In genomic region chr11:34770666-34771065, GRCm38 (mm10) we compare ENCODE assay signal across 12 mouse cellular contexts. TPM values are rescaled to one million over a fixed set of nuclear protein-coding genes. Genes with fewer than 3 reads are reported as not detected.
A peak's percentile ranks its signal among the peaks of the same experiment; 100 is the strongest.
DNase-seq lines count a peak whose midpoint lies in the region; ATAC-seq and TF ChIP-seq lines count a peak whose summit lies in the region.
"Had no signal": no experiment of that assay in that cellular context is flagged by ENCODE, and none has a peak within 500 bp of the region (broad histone marks: within the 10 kb centered on the region; RNA-seq: fewer than 3 reads in every experiment).

No protein-coding gene starts in this region.

- H3K36me3 ChIP-seq in midbrain, embryonic 11.5 days (ENCODE audit: control insufficient read depth, insufficient read depth, low read length), result no peaks in the 10 kb centered on the region
- H3K36me3 ChIP-seq in midbrain, embryonic 13.5 days, result no peaks in the 10 kb centered on the region
- H3K36me3 ChIP-seq in forebrain, embryonic 15.5 days, result no peaks in the 10 kb centered on the region
- H3K36me3 ChIP-seq: forebrain, embryonic 12.5 days; hindbrain, embryonic 12.5 days; limb, embryonic 13.5 days had no signal

- H3K4me2 ChIP-seq in midbrain, embryonic 11.5 days, result no peak overlapping the region
- no peak overlapping the region for H3K4me2 ChIP-seq in midbrain, embryonic 13.5 days (replicated peaks)
- no peak overlapping the region for H3K4me2 ChIP-seq in forebrain, embryonic 15.5 days (replicated peaks)
- H3K4me2 ChIP-seq: forebrain, embryonic 12.5 days; hindbrain, embryonic 12.5 days; limb, embryonic 13.5 days had no signal

- no peak overlapping the region for H3K27ac ChIP-seq in midbrain, embryonic 11.5 days (ENCODE audit: low read depth, low read length)
- no peak overlapping the region for H3K27ac ChIP-seq in midbrain, embryonic 13.5 days
- peak overlapping the region; percentile 77 for H3K27ac ChIP-seq in bone marrow, adult 2 months (ENCODE audit: control insufficient read depth, insufficient read depth, low read depth, low read length, poor library complexity)
- no peak overlapping the region for H3K27ac ChIP-seq in forebrain, embryonic 15.5 days (replicated peaks)
- H3K27ac ChIP-seq: forebrain, embryonic 12.5 days; hindbrain, embryonic 12.5 days; limb, embryonic 13.5 days had no signal

- H3K4me3 ChIP-seq in midbrain, embryonic 11.5 days (ENCODE audit: low read depth, low read length), result no peak overlapping the region
- H3K4me3 ChIP-seq in midbrain, embryonic 13.5 days (replicated peaks), result no peak overlapping the region
- H3K4me3 ChIP-seq in bone marrow, adult 2 months (replicated peaks; ENCODE audit: control insufficient read depth, low read depth, low read length), result no peak overlapping the region
- H3K4me3 ChIP-seq in forebrain, embryonic 15.5 days, result no peak overlapping the region
- H3K4me3 ChIP-seq: forebrain, embryonic 12.5 days; hindbrain, embryonic 12.5 days; limb, embryonic 13.5 days had no signal

- 63% methylated on average over 4 of the region's 4 CpGs for WGBS in midbrain, embryonic 11.5 days
- WGBS in midbrain, embryonic 13.5 days, result 75% methylated on average over 4 of the region's 4 CpGs
- WGBS in bone marrow, adult 2 months, result 16% methylated on average over 4 of the region's 4 CpGs
- 77% methylated on average over 4 of the region's 4 CpGs for WGBS in forebrain, embryonic 15.5 days

- peak; percentile 41 for DNase-seq in midbrain, embryonic 11.5 days (ENCODE audit: low spot score, missing footprints)
- DNase-seq in CD4-positive helper T cell, adult 2 months (ENCODE audit: low read depth, low spot score), result peak; percentile 69
- DNase-seq: cerebellum, adult 2 months had no signal

- H3K4me1 ChIP-seq in midbrain, embryonic 11.5 days (ENCODE audit: control insufficient read depth, insufficient read depth, low read length), result no peaks in the 10 kb centered on the region
- no peaks in the 10 kb centered on the region for H3K4me1 ChIP-seq in midbrain, embryonic 13.5 days (replicated peaks)
- peaks cover 18% of the 10 kb centered on the region for H3K4me1 ChIP-seq in bone marrow, adult 2 months (ENCODE audit: control insufficient read depth, insufficient read depth, low read length)
- H3K4me1 ChIP-seq in forebrain, embryonic 15.5 days, result no peaks in the 10 kb centered on the region
- H3K4me1 ChIP-seq: forebrain, embryonic 12.5 days; limb, embryonic 13.5 days had no signal

- H3K27me3 ChIP-seq in midbrain, embryonic 11.5 days (ENCODE audit: control insufficient read depth, insufficient read depth, low read length), result no peaks in the 10 kb centered on the region
- no peaks in the 10 kb centered on the region; the same call in 1 of the 2 replicates for H3K27me3 ChIP-seq in midbrain, embryonic 13.5 days
- no peaks in the 10 kb centered on the region for H3K27me3 ChIP-seq in forebrain, embryonic 15.5 days
- H3K27me3 ChIP-seq: forebrain, embryonic 12.5 days; hindbrain, embryonic 12.5 days; limb, embryonic 13.5 days had no signal

- no peak overlapping the region for H3K9ac ChIP-seq in midbrain, embryonic 11.5 days (ENCODE audit: low read length)
- H3K9ac ChIP-seq in midbrain, embryonic 13.5 days (replicated peaks), result no peak overlapping the region
- no peak overlapping the region for H3K9ac ChIP-seq in forebrain, embryonic 15.5 days (replicated peaks)
- H3K9ac ChIP-seq: forebrain, embryonic 12.5 days; hindbrain, embryonic 12.5 days; limb, embryonic 13.5 days had no signal

- peaks cover 4% of the 10 kb centered on the region; the same call in 1 of the 2 replicates for H3K9me3 ChIP-seq in midbrain, embryonic 11.5 days (ENCODE audit: control insufficient read depth, low read length)
- peaks cover 5% of the 10 kb centered on the region; the same call in 1 of the 2 replicates for H3K9me3 ChIP-seq in midbrain, embryonic 13.5 days
- H3K9me3 ChIP-seq in forebrain, embryonic 15.5 days, result no peaks in the 10 kb centered on the region

- no peak for TF ChIP-seq CTCF in bone marrow, adult 2 months (IDR thresholded peaks at IDR 0.05; ENCODE audit: control insufficient read depth, insufficient read depth, low read length)

- no peak for ATAC-seq in midbrain, embryonic 11.5 days (ENCODE audit: low FRiP score)
- ATAC-seq in midbrain, embryonic 13.5 days, result no peak
- ATAC-seq in neutrophil, adult 5-6 weeks (ENCODE audit: extremely low read depth, insufficient number of reproducible peaks, low FRiP score, poor library complexity, severe bottlenecking), result peak; percentile 28; the same call in 1 of the 2 replicates
- no peak for ATAC-seq in forebrain, embryonic 15.5 days (replicated peaks)
- ATAC-seq in megakaryocyte-erythroid progenitor cell, adult 5-6 weeks (replicated peaks; ENCODE audit: low FRiP score, low TSS enrichment, poor library complexity, severe bottlenecking), result no peak
- ATAC-seq: Patski had no signal

- TF ChIP-seq POLR2A in bone marrow, adult 2 months (IDR thresholded peaks at IDR 0.05; ENCODE audit: borderline replicate concordance, control insufficient read depth, low read depth, low read length), result no peak

RNA-seq across cellular contexts. Expression of gene Dock2, which starts 13.0 kb away (rescaled TPM):
- polyA plus RNA-seq in midbrain, embryonic 11.5 days (2014; fragmentation: Nextera tagmentation; extraction: Ambion mirVana), result 0.79 and 0.94 TPM in 2 replicates
- polyA plus RNA-seq in midbrain, embryonic 13.5 days (2015; fragmentation: Nextera tagmentation; extraction: Ambion mirVana), result 0.63 and 1.2 TPM in 2 replicates
- polyA plus RNA-seq in bone marrow, adult 2 months (2011; ENCODE audit: insufficient read depth, insufficient read length, low replicate concordance, missing spikeins), result 12.1 and 44.9 TPM in 2 replicates
- 464 and 492 TPM in 2 replicates for total RNA-seq in neutrophil, adult 5-6 weeks (2017)
- polyA plus RNA-seq in forebrain, embryonic 15.5 days (2015; fragmentation: Nextera tagmentation; extraction: Ambion mirVana), result 0.47 and 0.51 TPM in 2 replicates
- 39.0 and 48.2 TPM in 2 replicates for total RNA-seq in megakaryocyte-erythroid progenitor cell, adult 5-6 weeks (2014; fragmentation: Nextera tagmentation)
- 41.0 and 63.5 TPM in 2 replicates for total RNA-seq in megakaryocyte-erythroid progenitor cell, adult 5-6 weeks (2017)
- polyA plus RNA-seq: Patski had no signal
